ENCODE assay signal across 8 mouse cellular contexts in the genomic region with DNA sequence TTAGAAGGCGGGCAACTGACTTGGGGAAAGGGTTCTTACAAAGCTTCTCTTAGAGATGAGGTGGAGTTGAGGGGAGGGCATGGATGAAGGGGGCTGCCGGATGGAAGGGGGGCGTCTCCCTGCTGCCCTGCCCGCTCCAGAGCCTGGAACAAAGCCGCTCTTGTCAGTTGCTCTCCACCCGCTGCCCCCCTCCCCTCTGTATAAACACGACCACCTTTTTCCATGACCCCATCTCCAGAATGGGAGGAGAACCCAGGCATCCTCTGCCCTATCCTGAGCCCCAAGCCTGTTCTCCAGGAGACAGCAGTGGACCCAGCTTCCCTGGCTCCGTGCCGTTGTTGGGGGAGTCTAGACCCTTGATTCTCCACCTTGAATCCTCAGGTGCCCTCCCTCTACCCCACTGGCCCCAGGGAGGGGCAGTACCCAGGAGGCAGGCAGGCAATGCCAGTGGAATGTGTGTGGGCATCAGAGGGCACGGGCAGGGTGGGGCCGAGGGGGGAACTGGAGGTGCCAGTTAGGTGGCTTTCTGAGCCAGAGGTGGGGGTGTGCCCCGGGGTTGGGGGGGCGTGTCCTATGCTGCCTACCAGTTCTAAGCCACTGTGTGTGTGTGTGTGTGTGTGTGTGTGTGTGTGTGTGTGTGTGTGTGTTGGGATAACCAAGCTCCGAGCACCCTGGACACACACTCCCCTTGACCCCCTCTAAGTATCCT. TPM values are rescaled to one million over a fixed set of nuclear protein-coding genes. Genes with fewer than 3 reads are reported as not detected.
DNase-seq lines count a peak whose midpoint lies in the region; ATAC-seq and TF ChIP-seq lines count a peak whose summit lies in the region.
"Had no signal": no experiment of that assay in that cellular context is flagged by ENCODE, and none has a peak within 500 bp of the region (broad histone marks: within the 10 kb centered on the region; RNA-seq: fewer than 3 reads in every experiment).

No protein-coding gene starts in this region.

- peaks cover 19% of the 10 kb centered on the region for H3K4me1 ChIP-seq in intestine, embryonic 14.5 days (replicated peaks; ENCODE audit: control insufficient read depth, insufficient read depth, low read length)
- H3K4me1 ChIP-seq in intestine, embryonic 16.5 days (ENCODE audit: control insufficient read depth, insufficient read depth, low read length): peaks cover 23% of the 10 kb centered on the region
- peaks cover 86% of the 10 kb centered on the region for H3K4me1 ChIP-seq in embryonic facial prominence, embryonic 15.5 days
- H3K4me1 ChIP-seq in kidney, postnatal 0 days (replicated peaks; ENCODE audit: insufficient read depth, low read length): peaks cover 25% of the 10 kb centered on the region

- 0 out of 2 replicates have a peak overlapping the region, but pooled peaks have one; percentile 4 for H3K4me2 ChIP-seq in intestine, embryonic 14.5 days (ENCODE audit: low read length)
- H3K4me2 ChIP-seq in intestine, embryonic 16.5 days (ENCODE audit: low read depth, low read length): no peak overlapping the region
- H3K4me2 ChIP-seq in embryonic facial prominence, embryonic 15.5 days (replicated peaks): peak overlapping the region; percentile 87
- H3K4me2 ChIP-seq in kidney, postnatal 0 days (ENCODE audit: low read length): peak overlapping the region; percentile 69

- no peak overlapping the region for H3K27ac ChIP-seq in intestine, embryonic 14.5 days (ENCODE audit: low read depth)
- no peak overlapping the region for H3K27ac ChIP-seq in intestine, embryonic 16.5 days (ENCODE audit: low read length)
- H3K27ac ChIP-seq in embryonic facial prominence, embryonic 15.5 days (replicated peaks): peak overlapping the region; percentile 99
- 0 out of 2 replicates have a peak overlapping the region, but pooled peaks have one; percentile 31 for H3K27ac ChIP-seq in kidney, postnatal 0 days
- H3K27ac ChIP-seq in layer of hippocampus, adult 2 months: no peak overlapping the region

- 53% methylated on average over 13 of the region's 14 CpGs for WGBS in intestine, embryonic 14.5 days
- 45% methylated on average over 14 of the region's 14 CpGs for WGBS in intestine, embryonic 16.5 days
- 11% methylated on average over 13 of the region's 14 CpGs for WGBS in embryonic facial prominence, embryonic 15.5 days
- 55% methylated on average over 14 of the region's 14 CpGs for WGBS in kidney, postnatal 0 days

- ATAC-seq in intestine, embryonic 14.5 days (replicated peaks; ENCODE audit: low FRiP score, low TSS enrichment, low read depth): no peak
- ATAC-seq in intestine, embryonic 16.5 days: no peak
- ATAC-seq in embryonic facial prominence, embryonic 15.5 days (ENCODE audit: insufficient number of reproducible peaks, low FRiP score, low TSS enrichment, low read depth): no peak; the same call in 1 of the 2 replicates
- ATAC-seq in kidney, postnatal 0 days (replicated peaks; ENCODE audit: low FRiP score, low read depth): peak; percentile 33

- no peaks in the 10 kb centered on the region for H3K36me3 ChIP-seq in intestine, embryonic 14.5 days (ENCODE audit: control insufficient read depth, insufficient read depth, low read length)
- H3K36me3 ChIP-seq in intestine, embryonic 16.5 days (ENCODE audit: control insufficient read depth, insufficient read depth, low read length): no peaks in the 10 kb centered on the region
- H3K36me3 ChIP-seq in embryonic facial prominence, embryonic 15.5 days: peaks cover 29% of the 10 kb centered on the region
- no peaks in the 10 kb centered on the region for H3K36me3 ChIP-seq in kidney, postnatal 0 days (ENCODE audit: insufficient read depth, low read length)

- DNase-seq in intestine, embryonic 14.5 days (ENCODE audit: low spot score): no peak
- no peak for DNase-seq in kidney, postnatal 0 days (ENCODE audit: low spot score)
- peak; percentile 70 to 83 for DNase-seq in lung, postnatal 4 days
- no peak for DNase-seq in frontal cortex, postnatal 10 days (ENCODE audit: low spot score in 2 of 2)
- DNase-seq in layer of hippocampus, adult 2 months (ENCODE audit: low spot score in 2 of 2): no peak

- H3K9me3 ChIP-seq in intestine, embryonic 14.5 days (ENCODE audit: control insufficient read depth, low read length): no peaks in the 10 kb centered on the region
- no peaks in the 10 kb centered on the region for H3K9me3 ChIP-seq in intestine, embryonic 16.5 days (ENCODE audit: control insufficient read depth, low read length)
- no peaks in the 10 kb centered on the region for H3K9me3 ChIP-seq in embryonic facial prominence, embryonic 15.5 days (replicated peaks)
- no peaks in the 10 kb centered on the region for H3K9me3 ChIP-seq in kidney, postnatal 0 days (replicated peaks; ENCODE audit: low read length)

- peaks cover 4% of the 10 kb centered on the region; the same call in 1 of the 2 replicates for H3K27me3 ChIP-seq in intestine, embryonic 14.5 days (replicated peaks; ENCODE audit: control insufficient read depth, insufficient read depth, low read length)
- H3K27me3 ChIP-seq in intestine, embryonic 16.5 days (replicated peaks; ENCODE audit: control insufficient read depth, insufficient read depth, low read length): no peaks in the 10 kb centered on the region
- H3K27me3 ChIP-seq in embryonic facial prominence, embryonic 15.5 days: no peaks in the 10 kb centered on the region
- no peaks in the 10 kb centered on the region for H3K27me3 ChIP-seq in kidney, postnatal 0 days (ENCODE audit: insufficient read depth, low read length)

- no peak overlapping the region for H3K4me3 ChIP-seq in intestine, embryonic 14.5 days (ENCODE audit: low read depth, low read length)
- no peak overlapping the region for H3K4me3 ChIP-seq in intestine, embryonic 16.5 days (ENCODE audit: low read length)
- H3K4me3 ChIP-seq in embryonic facial prominence, embryonic 15.5 days (replicated peaks): peak overlapping the region; percentile 79
- peak overlapping the region; percentile 70; the same call in 1 of the 2 replicates for H3K4me3 ChIP-seq in kidney, postnatal 0 days (replicated peaks; ENCODE audit: low read depth, low read length)
- H3K4me3 ChIP-seq in layer of hippocampus, adult 2 months: no peak overlapping the region

- no peak for TF ChIP-seq CTCF in kidney, postnatal 0 days (IDR thresholded peaks at IDR 0.05; ENCODE audit: low read depth)
- no peak for TF ChIP-seq CTCF in layer of hippocampus, adult 2 months (conservative IDR thresholded peaks at IDR 0.05)

- H3K9ac ChIP-seq in intestine, embryonic 14.5 days (ENCODE audit: low read length): no peak overlapping the region
- H3K9ac ChIP-seq in intestine, embryonic 16.5 days (ENCODE audit: low read depth, low read length): no peak overlapping the region
- H3K9ac ChIP-seq in embryonic facial prominence, embryonic 15.5 days: peak overlapping the region; percentile 93
- H3K9ac ChIP-seq in kidney, postnatal 0 days (ENCODE audit: low read depth, low read length): no peak overlapping the region

RNA-seq across cellular contexts. Expression of a gene that starts 1.6 kb away (rescaled TPM):
- polyA plus RNA-seq in intestine, embryonic 14.5 days (2014; fragmentation: Nextera tagmentation; extraction: Ambion mirVana): 16.4 and 17.1 TPM in 2 replicates
- 13.6 and 14.7 TPM in 2 replicates for polyA plus RNA-seq in intestine, embryonic 16.5 days (2015; fragmentation: Nextera tagmentation; extraction: Ambion mirVana)
- 112 and 123 TPM in 2 replicates for polyA plus RNA-seq in embryonic facial prominence, embryonic 15.5 days (2015; fragmentation: Nextera tagmentation; extraction: Ambion mirVana)
- polyA plus RNA-seq in kidney, postnatal 0 days (2015; fragmentation: Nextera tagmentation; extraction: Ambion mirVana): 23.2 and 23.5 TPM in 2 replicates
- total RNA-seq in layer of hippocampus, adult 2 months (2021): 10 to 100 TPM; 12.2 to 14.1 TPM

RNA-seq across cellular contexts. Expression of a gene that starts 14.7 kb away (rescaled TPM):
- 0.11 and 0.19 TPM in 2 replicates for polyA plus RNA-seq in intestine, embryonic 14.5 days (2014; fragmentation: Nextera tagmentation; extraction: Ambion mirVana)
- polyA plus RNA-seq in intestine, embryonic 16.5 days (2015; fragmentation: Nextera tagmentation; extraction: Ambion mirVana): 0.13 TPM in 1 of 2 replicates, not detected in the other
- polyA plus RNA-seq in embryonic facial prominence, embryonic 15.5 days (2015; fragmentation: Nextera tagmentation; extraction: Ambion mirVana): 1.6 and 1.7 TPM in 2 replicates
- polyA plus RNA-seq in kidney, postnatal 0 days (2015; fragmentation: Nextera tagmentation; extraction: Ambion mirVana): 0.23 and 0.38 TPM in 2 replicates
- not detected for total RNA-seq in layer of hippocampus, adult 2 months (2021)
- total RNA-seq: neutrophil, adult 5-6 weeks had no signal

RNA-seq across cellular contexts. Expression of a gene that starts 23.6 kb away (rescaled TPM):
- polyA plus RNA-seq in intestine, embryonic 14.5 days (2014; fragmentation: Nextera tagmentation; extraction: Ambion mirVana): 65.3 and 67.1 TPM in 2 replicates
- polyA plus RNA-seq in intestine, embryonic 16.5 days (2015; fragmentation: Nextera tagmentation; extraction: Ambion mirVana): 74.2 and 77.6 TPM in 2 replicates
- 84.0 and 88.6 TPM in 2 replicates for polyA plus RNA-seq in embryonic facial prominence, embryonic 15.5 days (2015; fragmentation: Nextera tagmentation; extraction: Ambion mirVana)
- polyA plus RNA-seq in kidney, postnatal 0 days (2015; fragmentation: Nextera tagmentation; extraction: Ambion mirVana): 68.2 and 73.2 TPM in 2 replicates
- total RNA-seq in layer of hippocampus, adult 2 months (2021): 10 to 100 TPM; 34.2 to 40.9 TPM

RNA-seq across cellular contexts. Expression of a gene that starts 24.0 kb away (rescaled TPM):
- polyA plus RNA-seq in intestine, embryonic 14.5 days (2014; fragmentation: Nextera tagmentation; extraction: Ambion mirVana): 13.3 and 13.5 TPM in 2 replicates
- 9.5 and 10.3 TPM in 2 replicates for polyA plus RNA-seq in intestine, embryonic 16.5 days (2015; fragmentation: Nextera tagmentation; extraction: Ambion mirVana)
- 5.8 and 6.8 TPM in 2 replicates for polyA plus RNA-seq in embryonic facial prominence, embryonic 15.5 days (2015; fragmentation: Nextera tagmentation; extraction: Ambion mirVana)
- polyA plus RNA-seq in kidney, postnatal 0 days (2015; fragmentation: Nextera tagmentation; extraction: Ambion mirVana): 0.69 and 1.2 TPM in 2 replicates
- total RNA-seq in layer of hippocampus, adult 2 months (2021): 1 to 10 TPM; 1.0 to 3.9 TPM

RNA-seq across cellular contexts. Expression of a gene that starts 40.4 kb away (rescaled TPM):
- 28.0 and 33.0 TPM in 2 replicates for polyA plus RNA-seq in intestine, embryonic 14.5 days (2014; fragmentation: Nextera tagmentation; extraction: Ambion mirVana)
- polyA plus RNA-seq in intestine, embryonic 16.5 days (2015; fragmentation: Nextera tagmentation; extraction: Ambion mirVana): 18.0 and 21.1 TPM in 2 replicates
- polyA plus RNA-seq in embryonic facial prominence, embryonic 15.5 days (2015; fragmentation: Nextera tagmentation; extraction: Ambion mirVana): 20.2 and 24.5 TPM in 2 replicates
- polyA plus RNA-seq in kidney, postnatal 0 days (2015; fragmentation: Nextera tagmentation; extraction: Ambion mirVana): 6.1 and 7.5 TPM in 2 replicates
- total RNA-seq in layer of hippocampus, adult 2 months (2021): 1 to 10 TPM; 1.7 to 2.1 TPM

Comparison
In these comparisons a context has a peak if more than half of its experiments do, and no peak if none do; other contexts are left out.
1. DNase-seq: peak in lung, postnatal 4 days (2 of 2); none in intestine, embryonic 14.5 days (single experiment), kidney, postnatal 0 days (single experiment), frontal cortex, postnatal 10 days (0 of 2) and layer of hippocampus, adult 2 months (0 of 2).
2. H3K27ac ChIP-seq: peak in embryonic facial prominence, embryonic 15.5 days (single experiment) and kidney, postnatal 0 days (single experiment); none in intestine, embryonic 14.5 days (single experiment), intestine, embryonic 16.5 days (single experiment) and layer of hippocampus, adult 2 months (single experiment).
3. H3K4me3 ChIP-seq: peak in embryonic facial prominence, embryonic 15.5 days (single experiment) and kidney, postnatal 0 days (single experiment); none in intestine, embryonic 14.5 days (single experiment), intestine, embryonic 16.5 days (single experiment) and layer of hippocampus, adult 2 months (single experiment).